In genomic region chr15:93133379-93133778, GRCm38 (mm10) we compare ENCODE assay signal across 11 mouse cellular contexts.
A peak's percentile ranks its signal among the peaks of the same experiment; 100 is the strongest.
DNase-seq lines count a peak whose midpoint lies in the region; ATAC-seq and TF ChIP-seq lines count a peak whose summit lies in the region.
"Had no signal": no experiment of that assay in that cellular context is flagged by ENCODE, and none has a peak within 500 bp of the region (broad histone marks: within the 10 kb centered on the region; RNA-seq: fewer than 3 reads in every experiment).

No protein-coding gene starts in this region.

- no peaks in the 10 kb centered on the region for H3K9me3 ChIP-seq in heart, embryonic 14.5 days (ENCODE audit: control insufficient read depth, low read length)
- no peaks in the 10 kb centered on the region for H3K9me3 ChIP-seq in intestine, postnatal 0 days (ENCODE audit: control insufficient read depth)
- H3K9me3 ChIP-seq: limb, embryonic 15.5 days had no signal

- H3K4me1 ChIP-seq in heart, embryonic 14.5 days (ENCODE audit: control insufficient read depth in 2 of 2, insufficient read depth in 2 of 2, low read length in 2 of 2), result no peaks in the 10 kb centered on the region
- no peaks in the 10 kb centered on the region for H3K4me1 ChIP-seq in intestine, postnatal 0 days (replicated peaks; ENCODE audit: control insufficient read depth, insufficient read depth, low read length)
- H3K4me1 ChIP-seq: limb, embryonic 15.5 days had no signal

- H3K4me2 ChIP-seq in heart, embryonic 14.5 days (ENCODE audit: low read length), result 0 out of 2 replicates have a peak overlapping the region, but pooled peaks have one; percentile 11
- H3K4me2 ChIP-seq in intestine, postnatal 0 days (replicated peaks; ENCODE audit: low read depth), result no peak overlapping the region
- H3K4me2 ChIP-seq: limb, embryonic 15.5 days had no signal

- H3K4me3 ChIP-seq in heart, embryonic 14.5 days (ENCODE audit: control insufficient read depth in 1 of 2, insufficient read depth in 1 of 2, low read depth in 1 of 2, low read length in 2 of 2), result no peak overlapping the region
- H3K4me3 ChIP-seq in left cerebral cortex, adult 2 months, result peak overlapping the region; percentile 46
- no peak overlapping the region for H3K4me3 ChIP-seq in intestine, postnatal 0 days (ENCODE audit: low read depth, low read length)
- H3K4me3 ChIP-seq: limb, embryonic 15.5 days had no signal

- no peak for TF ChIP-seq CTCF in left cerebral cortex, adult 2 months (IDR thresholded peaks at IDR 0.05)
- TF ChIP-seq CTCF in intestine, postnatal 0 days (IDR thresholded peaks at IDR 0.05; ENCODE audit: low read depth), result no peak

- H3K27me3 ChIP-seq in heart, embryonic 14.5 days (ENCODE audit: control insufficient read depth, insufficient read depth, low read length), result no peaks in the 10 kb centered on the region
- no peaks in the 10 kb centered on the region for H3K27me3 ChIP-seq in intestine, postnatal 0 days (replicated peaks; ENCODE audit: control insufficient read depth, insufficient read depth, low read length)
- H3K27me3 ChIP-seq: CH12.LX; limb, embryonic 15.5 days had no signal

- no peak for DNase-seq in heart, adult 11 months
- peak; percentile 31 to 55 for DNase-seq in left cerebral cortex, adult 2 months (ENCODE audit: extremely low spot score in 1 of 2, low spot score in 2 of 2)
- DNase-seq in right cerebral cortex, adult 18-20 months, result peak; percentile 52
- no peak for DNase-seq in spleen, adult 18-20 months
- DNase-seq in natural killer cell, adult 2 months (ENCODE audit: low spot score in 2 of 2), result no peak
- DNase-seq: adrenal gland, postnatal 36 days had no signal

- H3K36me3 ChIP-seq in heart, embryonic 14.5 days (ENCODE audit: control insufficient read depth, insufficient read depth, low read length), result no peaks in the 10 kb centered on the region
- H3K36me3 ChIP-seq in intestine, postnatal 0 days (ENCODE audit: control insufficient read depth, insufficient read depth), result no peaks in the 10 kb centered on the region
- H3K36me3 ChIP-seq: limb, embryonic 15.5 days had no signal

- no peak overlapping the region for H3K27ac ChIP-seq in heart, embryonic 14.5 days (replicated peaks in 1 of 2; ENCODE audit: control insufficient read depth in 1 of 2, insufficient read depth in 1 of 2, low read depth in 2 of 2, low read length in 2 of 2)
- H3K27ac ChIP-seq in left cerebral cortex, adult 2 months, result peak overlapping the region; percentile 67; the same call in 1 of the 2 replicates
- H3K27ac ChIP-seq in intestine, postnatal 0 days (ENCODE audit: low read depth, low read length), result no peak overlapping the region
- H3K27ac ChIP-seq: limb, embryonic 15.5 days had no signal

- WGBS in heart, embryonic 14.5 days, result 77% methylated on average over 18 of the region's 18 CpGs
- 83% methylated on average over 18 of the region's 18 CpGs for WGBS in intestine, postnatal 0 days

- no peak overlapping the region for H3K9ac ChIP-seq in heart, embryonic 14.5 days (ENCODE audit: low read length)
- H3K9ac ChIP-seq in intestine, postnatal 0 days (ENCODE audit: low read depth, low read length), result no peak overlapping the region
- H3K9ac ChIP-seq: limb, embryonic 15.5 days had no signal

- ATAC-seq in heart, embryonic 14.5 days (ENCODE audit: insufficient number of reproducible peaks, insufficient read depth, low FRiP score, low read depth), result no peak
- peak; percentile 88 for ATAC-seq in frontal cortex, adult (ENCODE audit: low TSS enrichment)
- no peak for ATAC-seq in intestine, postnatal 0 days

- intact Hi-C loops in left cerebral cortex, adult 2 months (cut with DNase I), result no loop called here

Comparison
In these comparisons a context has a peak if more than half of its experiments do, and no peak if none do; other contexts are left out.
1. DNase-seq: peak in left cerebral cortex, adult 2 months (2 of 2) and right cerebral cortex, adult 18-20 months (single experiment); none in heart, adult 11 months (single experiment), spleen, adult 18-20 months (0 of 2) and natural killer cell, adult 2 months (0 of 2).